ENCODE assay signal across 20 mouse cellular contexts in genomic region chr15:67545745-67546144, GRCm38 (mm10).
"Had no signal": no experiment of that assay in that cellular context is flagged by ENCODE, and none has a peak within 500 bp of the region (broad histone marks: within the 10 kb centered on the region; RNA-seq: fewer than 3 reads in every experiment).

No protein-coding gene starts in this region.

- H3K9ac ChIP-seq: liver, embryonic 14.5 days; lung, embryonic 15.5 days; neural tube, embryonic 12.5 days had no signal

- H3K27me3 ChIP-seq: lung, embryonic 15.5 days; megakaryocyte, embryonic 14.5 days; neural tube, embryonic 12.5 days had no signal

- H3K36me3 ChIP-seq: lung, embryonic 15.5 days; neural tube, embryonic 12.5 days had no signal

- ATAC-seq: lung, postnatal 0 days; midbrain, embryonic 16.5 days had no signal

- H3K4me2 ChIP-seq: lung, embryonic 15.5 days; midbrain, embryonic 11.5 days; neural tube, embryonic 12.5 days had no signal

- H3K9me3 ChIP-seq: lung, embryonic 15.5 days; megakaryocyte, embryonic 14.5 days; neural tube, embryonic 12.5 days had no signal

- H3K4me1 ChIP-seq: lung, embryonic 15.5 days; megakaryocyte, embryonic 14.5 days had no signal

- DNase-seq: lung, adult 2 months; lung, postnatal 14 days; lung, postnatal 36 days; midbrain, embryonic 14.5 days; right cerebral cortex, adult 18-20 months; right cerebral cortex, postnatal 25 days; right cerebral cortex, postnatal 4 days; spleen, adult 18-20 months; thymus, adult 2 months; thymus, postnatal 25 days; thymus, postnatal 4 days had no signal

- H3K27ac ChIP-seq: liver, embryonic 14.5 days; lung, embryonic 15.5 days; macrophage; neural tube, embryonic 12.5 days had no signal

- H3K4me3 ChIP-seq: lung, embryonic 15.5 days; megakaryocyte, embryonic 14.5 days; myocyte; neural tube, embryonic 12.5 days had no signal
